Mouse (Mus musculus): Measurements from ENCODE around the gene Coq3. TPM values are rescaled to one million over a fixed set of nuclear protein-coding genes. Genes with fewer than 3 reads are reported as not detected.

Gene Coq3
- polyA plus RNA-seq (2017; shearing (Covaris generic)): 7.3 TPM

GRCm38 (mm10) chr4:21879565-21880220, at the start of gene Coq3:
Coq3 (plus strand) TSS chr4:21879673.

GRCm38 (mm10) chr4:21847481-21848286, 31.8 kb upstream of the Coq3 start, which contains the start of gene Pnisr:
Pnisr (plus strand) TSS chr4:21847583.

GRCm38 (mm10) chr4:21930971-21931771, 51.7 kb downstream of the Coq3 start, which contains the start of gene Faxc:
Faxc (plus strand) TSS chr4:21931329.

Other genes with a start within 250 kb of the Coq3 start
- gene Prdm13, start 193.7 kb upstream of the Coq3 start, polyA plus RNA-seq (2017; shearing (Covaris generic)): 0.28 TPM
- 30.5 TPM for gene Ccnc, start 152.0 kb upstream of the Coq3 start, polyA plus RNA-seq (2017; shearing (Covaris generic))
- gene Usp45, start 112.5 kb upstream of the Coq3 start, polyA plus RNA-seq (2017; shearing (Covaris generic)): 30.1 TPM
- 8.5 TPM for gene Tstd3, start 112.5 kb upstream of the Coq3 start, polyA plus RNA-seq (2017; shearing (Covaris generic))
- gene Pnisr, start 32.1 kb upstream of the Coq3 start, polyA plus RNA-seq (2017; shearing (Covaris generic)): 149 TPM
- not detected for gene Faxc, start 51.7 kb downstream of the Coq3 start, polyA plus RNA-seq (2017; shearing (Covaris generic))